Mouse (Mus musculus) kidney, postnatal 0 days (tissue): ENCODE measurements around the gene Sepsecs. TPM values are rescaled to one million over a fixed set of nuclear protein-coding genes. Genes with fewer than 3 reads are reported as not detected.

Source experiments
- ATAC-seq: fragments of 200-750 bp; cut with Nextera tagmentation; replicated peaks from 2 replicates; pipeline ENCODE4 v1.8.0; 2017; ENCODE audit warnings: low read depth, moderate number of reproducible peaks, moderate TSS enrichment, moderate library complexity; ENCODE audit not compliant: low FRiP score
- DNase-seq: peaks from one replicate; pipeline ENCODE4 v3.0.0-alpha.2; 2016; ENCODE audit warnings: low spot score
- H3K27ac ChIP-seq: fragments of 300-500 bp; sonication (generic); 2 replicates; pipeline ENCODE4 v1.5.1; 2014; ENCODE audit warnings: mild to moderate bottlenecking
- H3K27me3 ChIP-seq: fragments of 300-500 bp; sonication (generic); 2 replicates; pipeline ENCODE4 v1.6.1; 2014; ENCODE audit warnings: low read length, mixed read lengths; ENCODE audit not compliant: insufficient read depth
- H3K36me3 ChIP-seq: fragments of 300-500 bp; sonication (generic); 2 replicates; pipeline ENCODE4 v1.6.1; 2014; ENCODE audit warnings: low read length, mixed read lengths; ENCODE audit not compliant: insufficient read depth
- H3K4me1 ChIP-seq: fragments of 300-500 bp; sonication (generic); replicated peaks from 2 replicates; pipeline ENCODE4 v1.6.1; 2014; ENCODE audit warnings: antibody characterized with exemption, low read length, mixed read lengths; ENCODE audit not compliant: insufficient read depth
- H3K4me2 ChIP-seq: fragments of 300-500 bp; sonication (generic); 2 replicates; pipeline ENCODE4 v1.6.1; 2014; ENCODE audit warnings: mild to moderate bottlenecking, low read length, moderate library complexity, mixed read lengths
- H3K4me3 ChIP-seq: fragments of 300-500 bp; sonication (generic); replicated peaks from 2 replicates; pipeline ENCODE4 v1.5.1; 2014; ENCODE audit warnings: low read depth, low read length
- H3K9ac ChIP-seq: fragments of 300-500 bp; sonication (generic); 2 replicates; pipeline ENCODE4 v1.6.1; 2014; ENCODE audit warnings: low read depth, low read length
- H3K9me3 ChIP-seq: fragments of 300-500 bp; sonication (generic); replicated peaks from 2 replicates; pipeline ENCODE4 v1.6.1; 2016; ENCODE audit warnings: low read length, inconsistent platforms, mixed read lengths
- CTCF ChIP-seq: IDR thresholded peaks from 2 replicates; pipeline ENCODE4 v1.5.1; 2016; ENCODE audit warnings: antibody characterized with exemption, low read depth, mild to moderate bottlenecking, moderate library complexity
- WGBS: fragments of 180-500 bp; shearing (Covaris S2); extraction: QIAGEN DNeasy Blood & Tissue Kit; methylation state at CpG from one replicate; pipeline ENCODE4 v1.1.7; 2014; 5-methylcytosine and 5-hydroxymethylcytosine counted together
- polyA plus RNA-seq: library from polyadenylated mRNA; unstranded; fragments of >200 nt; fragmentation: Nextera tagmentation; extraction: Ambion mirVana; gene quantifications from 2 replicates; pipeline ENCODE4 v1.2.1, GENCODE M21; 2015

The Sepsecs gene
- polyA plus RNA-seq, 1 experiment from 2014 or later = 8.5 TPM

DNA sequence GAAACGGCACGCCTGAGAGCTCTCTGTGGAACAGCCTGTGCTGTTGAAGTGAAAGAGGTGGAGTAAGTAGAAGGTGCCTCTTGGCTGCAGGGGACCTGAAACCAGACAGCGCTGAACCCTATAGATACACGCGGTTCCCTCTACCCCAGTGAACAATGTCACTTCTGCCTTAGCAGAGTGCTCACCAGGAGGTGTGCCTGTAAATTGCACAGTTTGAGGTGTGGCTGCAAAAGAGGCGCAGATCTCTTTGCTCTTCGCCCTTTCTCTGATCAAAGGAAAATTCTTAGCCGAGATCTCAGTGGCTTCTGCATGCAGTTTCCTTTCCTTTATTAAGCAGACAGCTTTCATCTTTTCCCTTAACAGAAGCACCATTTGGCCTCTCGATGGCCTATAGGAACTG, 54.1 kb downstream of the Sepsecs start:
- ATAC-seq (no peak), DNase-seq (no peak)
- Histone ChIP-seq H3K27me3 (no peaks in the 10 kb centered on the region), H3K27ac (no peak overlapping the region), H3K4me1 (peaks cover 4% of the 10 kb centered on the region; the same call in 1 of the 2 replicates), H3K4me2 (no peak overlapping the region), H3K36me3 (no peaks in the 10 kb centered on the region), H3K9ac (no peak overlapping the region), H3K9me3 (no peaks in the 10 kb centered on the region), H3K4me3 (no peak overlapping the region)
- TF ChIP-seq CTCF = no peak
- 54% methylated on average over 9 of the region's 9 CpGs for WGBS

DNA sequence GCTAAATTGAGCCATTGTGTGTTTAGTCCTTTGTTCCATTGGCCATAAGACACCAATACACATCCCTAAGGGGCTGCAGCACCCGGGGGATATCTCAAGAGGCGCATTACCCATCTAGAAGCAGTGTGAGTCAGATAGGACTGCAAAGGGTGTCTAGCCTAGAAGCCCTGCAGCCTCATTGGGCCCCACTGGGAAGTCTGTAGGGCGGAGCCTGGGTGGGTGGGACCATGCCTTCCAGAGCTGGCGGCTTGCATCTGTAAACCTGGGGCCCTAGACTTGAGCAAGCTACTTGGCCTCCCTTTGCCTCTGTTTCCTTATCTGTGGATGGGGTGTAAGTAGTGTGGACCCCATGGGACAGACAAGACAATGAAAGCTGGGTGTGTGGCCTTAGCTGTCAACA, 54.8 kb downstream of the Sepsecs start:
- H3K4me2 ChIP-seq = no peak overlapping the region
- peaks cover 4% of the 10 kb centered on the region; the same call in 1 of the 2 replicates for H3K4me1 ChIP-seq
- DNase-seq (no peak), ATAC-seq (no peak)
- H3K4me3 ChIP-seq = no peak overlapping the region
- no peak overlapping the region for H3K9ac ChIP-seq
- 81% methylated on average over 4 of the region's 4 CpGs for WGBS
- H3K36me3 ChIP-seq = no peaks in the 10 kb centered on the region
- no peak overlapping the region for H3K27ac ChIP-seq
- no peak for TF ChIP-seq CTCF
- no peaks in the 10 kb centered on the region for H3K27me3 ChIP-seq
- no peaks in the 10 kb centered on the region for H3K9me3 ChIP-seq

DNA sequence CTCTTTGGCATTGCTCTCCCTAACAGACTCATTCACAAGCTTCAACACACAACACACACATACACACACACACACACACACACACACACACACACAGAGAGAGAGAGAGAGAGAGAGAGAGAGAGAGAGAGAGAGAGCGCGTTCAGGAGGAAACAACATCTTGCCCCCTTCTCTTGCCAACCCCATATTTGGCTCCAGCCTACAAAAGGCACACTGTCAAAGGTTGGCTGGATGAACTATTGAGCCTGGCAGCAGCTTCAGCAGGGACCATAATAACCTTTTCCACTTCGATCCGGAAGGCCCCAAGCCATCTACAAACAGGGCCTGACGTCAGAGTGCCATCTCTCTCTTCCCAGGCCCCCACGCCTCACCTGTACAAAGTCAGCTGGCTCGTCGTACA, 56.7 kb downstream of the Sepsecs start:
- no peak overlapping the region for H3K9ac ChIP-seq
- H3K27me3 ChIP-seq = no peaks in the 10 kb centered on the region
- H3K27ac ChIP-seq = no peak overlapping the region
- no peaks in the 10 kb centered on the region for H3K9me3 ChIP-seq
- no peak for TF ChIP-seq CTCF
- H3K36me3 ChIP-seq = no peaks in the 10 kb centered on the region
- H3K4me2 ChIP-seq = no peak overlapping the region
- WGBS = 89% methylated on average over 8 of the region's 8 CpGs
- no peak overlapping the region for H3K4me3 ChIP-seq
- DNase-seq (no peak), ATAC-seq (no peak)
- H3K4me1 ChIP-seq = no peaks in the 10 kb centered on the region

- no peak overlapping the region for H3K27ac ChIP-seq
- no peak overlapping the region for H3K4me2 ChIP-seq
- WGBS = 72% methylated on average over 10 of the region's 10 CpGs
- no peaks in the 10 kb centered on the region for H3K4me1 ChIP-seq
- no peak; the same call in 1 of the 2 replicates for ATAC-seq
- H3K27me3 ChIP-seq = no peaks in the 10 kb centered on the region
- H3K4me3 ChIP-seq = no peak overlapping the region
- H3K9ac ChIP-seq = no peak overlapping the region
- H3K9me3 ChIP-seq = no peaks in the 10 kb centered on the region
- no peak for DNase-seq
- no peaks in the 10 kb centered on the region for H3K36me3 ChIP-seq
- TF ChIP-seq CTCF = no peak
Measured at GRCm38 (mm10) chr5:52611315-52611895, 58.1 kb downstream of the Sepsecs start.

DNA sequence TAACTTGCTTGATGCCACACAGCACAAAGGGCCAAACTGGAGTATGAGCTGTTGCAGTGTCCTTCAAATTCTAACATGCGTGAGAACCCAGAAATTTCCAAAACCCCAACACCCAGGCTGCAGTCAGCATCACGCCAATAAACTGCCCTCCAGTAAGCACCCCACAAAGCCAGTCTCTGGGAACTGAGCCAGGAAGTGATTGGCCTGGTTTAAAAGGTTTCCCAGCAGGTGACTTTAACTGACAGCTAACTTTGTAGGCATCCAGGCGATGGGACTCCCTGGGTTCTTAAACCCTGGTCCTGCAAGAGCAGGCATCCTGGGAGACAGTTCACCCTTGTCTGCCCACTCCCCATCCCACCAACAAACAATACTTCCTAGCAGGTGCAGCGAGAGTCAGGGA, 59.2 kb downstream of the Sepsecs start:
- Histone ChIP-seq H3K27ac (no peak overlapping the region), H3K4me3 (no peak overlapping the region), H3K9me3 (no peaks in the 10 kb centered on the region), H3K36me3 (no peaks in the 10 kb centered on the region), H3K4me1 (no peaks in the 10 kb centered on the region), H3K27me3 (no peaks in the 10 kb centered on the region), H3K4me2 (no peak overlapping the region), H3K9ac (no peak overlapping the region)
- TF ChIP-seq CTCF = no peak
- WGBS = 62% methylated on average over 4 of the region's 4 CpGs
- DNase-seq = no peak
- no peak for ATAC-seq

DNA sequence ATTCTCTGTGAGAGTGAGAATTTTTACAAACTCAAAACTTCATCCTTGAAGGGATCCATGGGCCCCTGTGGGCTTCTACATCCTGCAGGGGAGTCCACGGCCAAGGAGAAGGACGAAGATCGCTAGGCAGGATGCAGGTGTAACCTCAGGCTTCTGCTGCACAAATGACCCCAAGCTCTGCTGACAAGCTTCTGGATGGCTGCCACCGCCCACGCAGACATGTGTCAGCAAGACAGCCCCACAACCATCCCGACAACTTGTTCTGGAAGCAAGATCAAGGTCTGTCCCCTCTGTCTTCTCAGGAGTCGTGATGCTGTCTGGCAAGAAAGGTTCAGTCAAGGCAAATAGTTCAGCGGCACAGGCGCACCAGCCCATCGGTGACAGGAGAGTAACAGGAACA, 59.8 kb downstream of the Sepsecs start:
- H3K4me1 ChIP-seq = no peaks in the 10 kb centered on the region

GRCm38 (mm10) chr5:52604582-52605041, 64.9 kb downstream of the Sepsecs start:
- no peak for ATAC-seq
- no peaks in the 10 kb centered on the region for H3K27me3 ChIP-seq

More for the DNA sequence above, 59.8 kb downstream of the Sepsecs start:
- Histone ChIP-seq H3K9me3 (no peaks in the 10 kb centered on the region), H3K36me3 (no peaks in the 10 kb centered on the region), H3K27me3 (no peaks in the 10 kb centered on the region), H3K4me3 (no peak overlapping the region), H3K9ac (no peak overlapping the region), H3K27ac (no peak overlapping the region), H3K4me2 (no peak overlapping the region)
- WGBS = 49% methylated on average over 10 of the region's 10 CpGs
- DNase-seq (no peak), ATAC-seq (no peak)
- no peak for TF ChIP-seq CTCF

More at GRCm38 (mm10) chr5:52604582-52605041, 64.9 kb downstream of the Sepsecs start:
- 64% methylated on average over 6 of the region's 6 CpGs for WGBS
- no peak for DNase-seq
- TF ChIP-seq CTCF = no peak
- H3K27ac ChIP-seq = no peak overlapping the region
- no peak overlapping the region for H3K9ac ChIP-seq
- H3K4me2 ChIP-seq = no peak overlapping the region
- H3K9me3 ChIP-seq = no peaks in the 10 kb centered on the region
- no peaks in the 10 kb centered on the region for H3K36me3 ChIP-seq
- no peak overlapping the region for H3K4me3 ChIP-seq
- no peaks in the 10 kb centered on the region for H3K4me1 ChIP-seq
